Mouse (Mus musculus) cortical plate, adult 2 months (tissue): ENCODE measurements at regions not wholly inside any gene's neighbourhood (a gene's known extent, or its start where the extent isn't known, plus 50 kb on each side); places are given as distances from the start of the nearest gene placed in this dataset.

Source experiments
- CTCF ChIP-seq: fragments of 200-500 bp; IDR thresholded peaks from 2 replicates; pipeline ENCODE4 v1.5.1; 2011; ENCODE audit warnings: mild to moderate bottlenecking, control low read depth, low read length; ENCODE audit not compliant: insufficient read depth; ENCODE audit errors: extremely low read depth
- POLR2A ChIP-seq: fragments of 200-500 bp; IDR thresholded peaks from 2 replicates; pipeline ENCODE4 v1.6.1; 2011; ENCODE audit warnings: mild to moderate bottlenecking, low read length, control low read depth; ENCODE audit not compliant: insufficient read depth; ENCODE audit errors: extremely low read depth

- TF ChIP-seq POLR2A (no peak), CTCF (no peak)
Observed at GRCm38 (mm10) chr7:115192992-115193761, 449.7 kb downstream of the Insc start.
